Mouse (Mus musculus) testis, postnatal 14 days (tissue): Measurements from ENCODE around the gene Ankrd44.

Source experiments
- DNase-seq: peaks from one replicate; pipeline ENCODE4 v3.0.0; 2021; ENCODE audit warnings: low spot score

Ankrd44 gene

DNA sequence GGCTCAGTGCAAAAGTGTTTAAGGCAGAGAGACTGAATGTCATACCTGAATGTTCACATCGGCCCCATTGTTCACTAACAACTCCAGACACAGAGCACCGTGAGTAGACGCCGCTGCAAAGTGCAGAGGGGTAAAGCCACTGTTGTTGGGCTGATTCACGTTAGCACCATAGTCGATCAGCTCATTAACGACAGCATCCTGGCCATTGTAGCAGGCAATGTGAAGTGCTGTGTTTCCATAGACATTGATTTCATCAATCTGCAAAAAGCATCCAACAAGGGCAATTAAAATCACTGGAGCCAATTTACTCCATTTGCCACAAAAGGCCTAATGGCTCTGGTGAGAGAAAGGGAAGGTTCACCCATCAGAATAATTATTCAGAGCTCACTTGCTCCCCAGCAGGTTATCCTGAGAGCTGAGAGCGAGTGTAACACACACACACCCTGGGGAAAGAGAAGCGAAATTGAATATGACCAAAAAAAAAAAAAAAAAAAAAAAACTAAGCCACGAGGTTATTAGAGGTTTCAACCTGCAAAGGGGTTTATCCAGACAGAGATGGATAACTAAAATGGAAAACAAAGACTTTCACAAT lies 163.9 kb downstream of the Ankrd44 start:
- DNase-seq = no peak

DNA sequence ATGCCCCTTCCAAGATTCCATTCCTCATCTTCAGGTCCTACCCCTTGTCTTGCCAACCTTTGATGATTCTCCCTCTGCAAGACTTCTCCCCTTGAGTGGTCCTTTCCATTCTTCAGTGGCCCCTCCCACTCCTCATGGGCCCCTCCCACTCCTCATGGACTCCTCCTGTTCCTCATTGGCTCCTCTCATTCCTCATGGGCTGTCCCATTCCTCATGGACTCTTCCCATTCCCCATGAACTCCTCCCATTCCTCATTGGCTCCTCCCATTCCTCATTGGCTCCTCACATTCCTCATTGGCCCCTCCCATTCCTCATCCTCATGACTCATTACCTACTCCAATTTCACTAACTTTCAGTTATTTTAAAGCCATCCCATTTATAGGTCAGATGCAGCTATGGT lies 166.3 kb downstream of the Ankrd44 start:
- no peak for DNase-seq

DNA sequence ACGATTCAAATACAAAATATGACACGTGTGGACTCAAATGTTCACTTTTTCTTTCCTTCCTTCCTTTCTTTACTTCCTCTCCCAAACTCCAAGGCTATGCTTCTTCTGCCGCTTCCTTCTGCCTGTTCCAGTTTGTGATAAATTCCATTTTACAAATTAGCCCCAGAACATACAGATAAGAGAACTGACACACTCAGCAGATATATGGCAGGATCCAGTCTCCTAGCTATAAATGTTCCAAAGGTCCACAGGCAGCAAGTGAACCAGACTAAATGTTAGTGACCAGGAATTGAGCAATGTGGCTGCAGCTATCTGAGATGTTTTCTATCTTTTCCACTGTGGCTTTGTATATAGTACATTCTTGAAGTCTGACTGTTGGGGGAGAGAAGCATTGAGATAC lies 168.9 kb downstream of the Ankrd44 start:
- no peak for DNase-seq

DNA sequence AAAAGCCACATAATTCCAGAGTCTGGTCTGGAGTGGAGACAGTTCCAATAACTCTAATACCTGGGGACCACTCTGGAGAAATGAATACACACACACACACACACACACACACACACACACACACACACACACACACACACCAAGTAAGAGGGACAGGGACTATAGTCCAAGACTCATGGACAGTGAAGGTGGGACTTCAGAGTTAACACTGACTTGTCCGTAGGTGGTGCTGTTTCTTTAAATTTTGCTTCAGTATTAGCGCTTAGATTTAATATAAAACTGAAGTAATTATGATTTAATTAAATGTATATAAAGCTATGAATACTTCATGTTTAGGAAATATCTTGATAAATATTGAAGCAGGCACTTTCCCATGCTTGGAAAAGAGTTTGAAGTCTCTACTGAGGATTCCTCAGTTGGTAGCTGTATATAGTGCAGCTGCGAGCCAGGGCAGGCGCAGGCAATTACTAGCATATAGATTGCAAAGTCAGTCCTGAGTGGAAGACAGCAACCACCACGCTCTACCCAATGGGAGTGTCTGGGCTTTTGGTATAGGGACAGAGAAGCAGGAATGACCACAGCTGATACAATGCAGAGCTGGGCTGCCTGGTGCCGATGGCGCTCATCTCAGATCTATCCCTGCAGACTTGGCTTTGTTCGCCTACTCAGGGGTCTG lies 170.4 kb downstream of the Ankrd44 start:
- DNase-seq = no peak

DNA sequence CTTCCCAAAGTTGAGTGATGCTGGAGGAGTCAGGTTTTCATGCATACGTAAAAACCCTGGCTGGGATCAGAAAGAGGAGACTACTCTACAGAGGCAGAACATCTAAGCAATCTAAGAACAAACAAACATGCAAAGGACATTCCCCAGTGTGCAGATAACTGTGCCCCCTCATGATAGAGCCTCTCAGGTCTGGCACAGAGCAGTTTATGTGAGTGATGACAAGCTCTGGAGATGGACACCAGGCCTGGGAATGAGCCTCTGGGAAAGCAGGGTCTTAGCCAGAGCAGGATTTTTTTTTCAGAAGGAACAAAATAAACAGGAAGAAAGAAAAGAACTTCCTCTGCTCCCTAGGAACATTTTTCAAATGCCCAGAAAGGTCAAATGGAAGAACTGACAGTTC lies 176.2 kb downstream of the Ankrd44 start:
- no peak for DNase-seq

DNA sequence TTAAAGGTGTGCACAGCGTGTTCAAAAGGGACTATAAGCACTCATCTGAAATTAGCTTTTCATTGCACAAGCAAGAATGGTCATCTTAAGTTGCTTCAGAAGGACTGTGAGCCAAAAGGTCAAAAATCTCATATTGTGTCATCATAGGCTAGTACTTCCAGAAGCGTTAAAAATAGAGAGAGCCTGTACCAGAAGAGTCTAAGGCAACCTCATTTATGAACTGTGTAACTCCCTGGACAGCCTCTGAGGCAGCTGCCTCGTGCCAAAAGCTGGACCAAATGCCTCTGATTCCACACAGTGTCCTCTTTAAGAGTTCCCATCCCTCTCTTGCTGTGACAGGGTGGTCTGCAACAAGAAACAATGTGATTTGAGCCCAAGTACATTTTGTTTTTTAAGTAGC lies 176.7 kb downstream of the Ankrd44 start:
- DNase-seq = no peak

DNA sequence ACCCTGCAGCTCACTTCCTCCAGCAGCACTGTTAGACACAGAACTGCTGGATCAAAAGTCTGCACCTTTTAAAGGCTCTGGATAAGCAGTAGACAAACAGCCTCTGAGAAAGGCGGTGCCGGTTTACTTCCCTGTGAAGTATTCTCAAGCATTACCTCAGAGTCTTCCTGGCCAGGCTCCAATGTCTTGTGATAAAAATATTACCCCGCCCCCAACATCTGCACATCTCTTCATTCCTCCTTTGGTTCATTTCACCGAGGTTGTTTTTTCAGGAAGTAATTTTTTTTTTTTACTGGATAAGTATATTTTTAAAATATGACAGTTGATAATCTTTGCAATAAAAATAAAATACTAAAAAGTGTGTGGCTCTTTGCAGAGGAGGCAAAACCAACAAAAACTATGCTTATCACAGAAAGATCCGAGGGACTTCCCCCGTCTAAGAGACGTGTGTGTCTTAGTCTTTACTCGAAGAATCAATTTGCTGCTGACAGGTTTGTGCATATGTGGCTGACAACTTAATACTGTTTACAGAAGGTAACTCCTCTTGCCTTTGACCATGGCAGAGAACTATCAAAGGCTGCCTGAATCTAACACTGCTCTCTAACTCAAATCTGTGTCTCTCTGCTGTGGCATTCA lies 178.3 kb downstream of the Ankrd44 start:
- DNase-seq = no peak

DNA sequence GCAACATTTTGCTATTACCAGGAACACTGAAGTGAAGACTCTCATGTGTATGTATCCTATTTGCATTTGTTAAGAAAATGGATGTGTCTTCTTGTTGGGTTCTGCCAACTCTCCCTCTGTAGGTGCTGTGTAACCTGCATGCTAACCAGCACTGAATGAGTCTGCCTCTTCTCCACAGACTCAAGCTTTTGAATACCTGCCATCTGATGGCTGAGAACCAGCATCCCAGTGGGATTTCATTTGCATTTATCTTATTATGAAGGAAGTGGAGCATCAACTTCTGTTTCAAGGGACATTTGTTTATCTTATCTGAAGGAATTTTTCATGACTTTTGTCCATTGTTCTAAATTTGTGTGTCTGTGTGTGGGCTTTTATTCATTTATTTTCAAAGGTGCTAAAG lies 180.5 kb downstream of the Ankrd44 start:
- DNase-seq = no peak

DNA sequence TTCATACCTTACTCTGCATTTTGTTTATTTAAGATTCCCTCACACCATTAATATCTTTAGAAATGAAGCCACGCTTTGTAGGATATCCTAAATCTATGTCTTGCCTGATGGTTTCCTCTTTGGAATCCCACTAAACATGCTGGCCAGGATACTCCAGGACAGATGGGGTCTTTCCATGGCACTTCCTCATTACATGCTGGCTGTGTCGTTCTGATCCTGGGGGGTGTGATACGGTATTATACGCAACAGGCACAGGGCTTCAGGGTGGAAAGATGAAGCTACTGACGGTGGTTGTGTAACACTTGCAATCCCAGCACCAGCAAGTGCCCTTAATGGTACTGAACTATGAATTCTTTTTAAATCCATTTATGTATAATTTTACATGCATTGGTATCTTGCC lies 182.0 kb downstream of the Ankrd44 start:
- no peak for DNase-seq

DNA sequence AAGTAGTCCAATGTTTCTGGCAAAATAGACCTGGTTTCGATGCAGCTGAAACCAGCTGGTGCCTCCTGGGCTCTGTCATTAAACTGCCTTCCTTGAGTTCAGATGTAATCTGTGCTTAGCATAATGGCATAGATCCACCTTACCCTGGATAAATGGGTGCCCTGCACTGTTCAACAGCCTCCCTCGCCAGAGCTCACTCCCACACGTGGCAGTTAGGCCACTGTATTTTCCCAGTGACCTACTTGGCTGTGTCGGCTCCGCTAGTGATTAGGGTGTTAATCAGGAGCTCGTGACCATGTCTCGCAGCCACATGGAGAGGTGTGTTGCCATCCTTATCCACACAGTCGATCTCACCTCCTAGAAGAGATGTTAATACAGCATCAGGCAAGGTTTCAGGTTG lies 183.1 kb downstream of the Ankrd44 start:
- DNase-seq = no peak

DNA sequence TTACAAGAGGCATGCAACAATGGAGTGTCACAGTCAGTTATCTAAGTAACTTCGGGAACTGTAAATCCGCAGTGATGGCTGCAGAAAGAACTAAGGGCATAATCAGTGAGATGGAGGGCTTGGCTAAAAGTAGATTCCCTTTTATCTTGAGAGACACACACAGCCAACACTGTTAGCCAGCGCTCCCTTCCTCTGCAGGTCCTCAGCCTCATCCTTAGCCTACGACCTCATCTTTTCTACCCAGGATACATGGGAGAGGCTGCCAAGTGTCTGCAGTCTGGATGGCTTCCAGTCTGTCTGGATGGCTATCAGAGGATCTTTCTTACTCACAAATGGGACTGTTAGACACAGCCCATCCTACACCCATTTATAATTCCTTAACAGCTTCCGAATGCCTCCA lies 185.3 kb downstream of the Ankrd44 start:
- DNase-seq = no peak

DNA sequence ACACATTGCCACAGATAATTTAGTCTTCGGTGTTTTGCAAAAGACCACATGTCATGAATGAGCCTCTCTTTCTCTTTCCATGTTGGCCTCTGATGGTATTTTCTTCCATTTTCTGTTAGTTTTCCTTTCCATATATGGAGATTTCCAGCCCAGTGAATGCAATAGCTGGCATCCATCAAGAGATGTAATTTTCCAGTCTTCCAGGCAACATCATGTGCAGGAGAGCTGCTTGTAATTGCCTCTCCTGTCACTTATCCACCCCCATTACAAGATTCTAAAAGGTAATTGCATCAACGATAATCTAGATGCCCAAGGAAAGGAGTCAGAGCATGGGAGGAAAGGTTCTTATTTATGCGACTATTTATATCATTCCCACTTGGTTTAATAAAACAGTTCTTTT lies 188.7 kb downstream of the Ankrd44 start:
- no peak for DNase-seq

DNA sequence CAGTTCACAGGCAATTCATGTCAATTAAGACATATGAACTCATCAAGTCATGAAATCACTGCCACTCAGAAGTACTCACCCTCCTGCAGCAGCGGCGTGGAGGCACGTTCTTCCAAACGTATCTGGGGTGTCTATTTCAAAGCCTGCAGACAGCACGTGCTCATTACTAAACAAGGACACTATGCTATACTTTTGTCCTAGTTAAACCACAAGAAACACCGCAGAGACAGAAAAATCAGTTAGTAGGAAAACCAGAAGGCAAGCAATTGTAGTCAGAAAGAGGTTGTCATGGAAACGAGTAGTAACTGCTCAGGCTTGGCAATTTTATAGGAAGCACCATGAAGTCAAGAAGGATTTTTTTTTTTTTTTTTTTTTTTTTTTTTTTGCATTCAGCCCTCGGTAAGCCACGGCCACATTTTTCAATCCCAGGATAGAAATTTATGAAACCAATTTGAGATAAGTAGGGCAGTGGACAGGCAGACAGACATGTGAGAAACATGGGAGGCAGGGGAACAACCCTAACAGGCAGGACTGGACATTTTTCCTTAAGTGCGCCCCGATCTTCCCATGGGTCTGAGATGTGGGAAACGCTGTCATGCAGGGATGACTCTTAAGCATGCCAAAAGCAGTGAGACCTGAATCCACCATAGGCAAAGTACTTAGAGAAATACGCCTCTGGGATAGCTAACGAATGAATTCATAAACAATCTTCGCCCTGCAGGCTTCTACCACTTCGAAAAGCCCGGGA lies 191.1 kb downstream of the Ankrd44 start:
- DNase-seq = no peak

DNA sequence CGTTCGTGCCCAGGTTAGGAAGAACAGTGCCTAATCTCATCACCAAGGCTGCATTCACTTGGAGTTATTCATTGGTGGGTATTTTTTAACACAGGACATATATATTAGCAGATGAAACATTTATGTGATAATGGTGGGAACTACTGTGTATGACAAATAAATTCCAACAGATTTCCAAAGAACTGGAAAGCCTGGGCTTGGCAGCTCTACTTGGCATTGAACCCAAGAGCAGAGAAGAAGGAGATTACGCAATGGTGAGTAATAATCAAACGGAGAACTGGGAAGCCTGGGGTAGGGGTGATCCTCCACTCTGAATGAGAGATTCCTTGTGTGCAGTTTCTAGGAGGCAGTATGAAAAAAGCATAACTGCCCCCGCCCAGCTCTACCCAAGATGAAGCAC lies 196.9 kb downstream of the Ankrd44 start:
- no peak for DNase-seq

DNA sequence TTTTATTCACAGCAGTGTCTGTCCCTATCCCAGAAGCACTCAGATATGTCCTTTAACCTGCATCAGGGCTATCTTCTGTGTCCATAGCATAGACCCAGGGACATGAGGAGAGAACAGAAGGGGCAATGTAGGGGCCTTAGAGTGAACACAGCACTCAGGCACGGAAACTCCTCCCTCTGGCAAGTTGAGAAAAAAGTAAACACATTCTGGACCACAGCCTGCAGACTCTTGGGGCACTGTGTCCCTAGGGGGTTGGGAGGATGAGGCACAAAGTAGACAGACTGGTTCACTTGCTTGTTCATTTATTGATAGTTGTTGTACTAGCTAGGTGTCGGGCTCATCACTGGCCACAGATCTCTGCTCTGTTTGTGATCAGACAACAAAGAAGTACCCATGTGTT lies 199.6 kb downstream of the Ankrd44 start:
- DNase-seq = no peak

DNA sequence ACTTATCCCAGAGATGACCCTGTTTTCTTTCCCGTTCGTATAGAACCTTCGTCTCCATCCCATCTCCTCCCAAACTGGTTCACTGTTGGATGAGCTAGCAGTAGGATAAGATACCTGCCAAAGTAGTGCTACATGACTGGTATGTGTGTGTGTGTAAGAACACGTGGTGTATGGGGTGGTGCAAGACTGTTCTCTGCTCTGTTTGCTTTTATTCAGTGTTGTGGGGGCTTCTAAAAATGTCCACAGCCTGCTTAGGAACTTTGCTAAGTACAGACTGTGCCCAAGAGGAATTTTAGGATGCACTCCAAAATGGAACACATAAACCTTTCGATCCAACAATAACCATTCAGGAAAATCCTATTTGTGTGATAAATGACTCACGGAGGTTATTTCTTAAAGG lies 209.3 kb downstream of the Ankrd44 start:
- DNase-seq = peak; percentile 6

DNA sequence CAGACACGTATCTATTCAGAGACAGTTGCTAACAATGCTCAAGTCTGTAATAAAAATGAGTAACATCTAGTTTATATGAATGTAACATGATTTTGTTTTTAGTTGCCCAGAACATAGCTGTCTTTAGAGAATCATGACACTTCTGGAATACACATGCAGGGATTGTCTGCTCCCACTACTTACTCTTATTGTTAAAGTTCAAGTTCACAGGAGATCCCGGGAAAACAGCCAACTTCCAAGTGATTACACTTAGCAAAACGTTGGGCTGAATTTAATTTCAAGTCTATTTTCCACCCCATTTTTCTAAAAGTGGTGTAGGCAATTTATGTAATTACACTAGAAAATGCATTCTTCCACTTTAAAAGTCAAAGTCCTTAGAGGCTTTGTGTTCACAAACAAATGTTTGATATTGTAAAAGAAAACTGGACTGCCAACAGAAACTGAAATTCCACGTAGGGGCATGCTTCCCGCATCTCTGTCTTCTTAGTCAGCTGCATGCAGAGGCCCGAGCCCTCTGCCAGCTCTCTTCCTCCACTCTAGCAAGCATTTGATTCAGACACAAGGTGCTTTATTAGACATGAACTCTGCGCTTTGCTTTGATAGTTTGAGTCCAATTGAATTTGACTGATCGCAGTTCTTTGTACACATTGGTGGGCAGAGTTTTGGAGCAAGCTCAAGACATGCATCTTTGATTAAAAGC lies 211.0 kb downstream of the Ankrd44 start:
- no peak for DNase-seq

DNA sequence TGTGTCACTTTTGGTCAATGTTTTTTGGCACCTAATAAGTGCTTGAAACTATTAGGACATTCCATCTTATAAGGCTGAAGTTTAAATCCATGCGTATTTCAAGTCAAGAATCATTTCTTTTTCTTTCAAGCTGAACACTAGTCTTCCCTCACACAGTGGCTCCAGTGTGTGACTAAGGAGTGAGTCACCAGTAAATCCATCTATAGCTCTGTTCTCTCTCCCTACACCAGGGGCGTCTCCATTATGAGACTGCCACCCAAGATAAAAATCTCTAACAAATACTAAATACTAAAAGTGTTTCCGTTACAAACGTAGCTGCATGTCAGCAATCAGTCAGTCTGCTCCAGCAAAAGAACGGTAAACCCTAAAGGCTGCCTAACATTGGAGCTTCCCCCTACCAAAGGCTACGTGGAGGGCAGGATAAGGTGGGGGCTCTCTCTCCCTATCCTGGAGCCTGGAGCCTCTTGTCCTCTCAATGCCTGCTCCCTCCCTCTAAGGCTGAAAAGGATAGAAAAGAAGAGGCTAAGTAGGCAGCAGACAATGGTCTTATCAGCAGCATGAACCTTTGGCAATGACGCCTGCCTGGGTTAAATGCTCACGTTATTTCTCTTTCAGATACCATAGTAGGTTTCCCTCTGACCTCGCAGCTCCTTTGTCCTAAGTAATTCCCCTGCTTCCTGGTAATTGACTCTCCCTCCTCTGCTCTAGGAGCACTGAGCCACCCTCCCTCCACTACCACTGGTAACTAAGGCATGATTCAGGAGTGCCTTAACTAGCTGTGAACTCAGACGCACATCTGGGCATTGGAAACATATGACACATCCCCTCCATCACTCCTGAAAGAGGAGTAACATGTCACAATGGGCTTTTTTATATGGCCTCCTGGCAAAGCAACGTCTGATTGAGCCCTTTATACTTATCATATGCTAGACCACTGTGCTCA lies 212.7 kb downstream of the Ankrd44 start:
- DNase-seq = no peak

DNA sequence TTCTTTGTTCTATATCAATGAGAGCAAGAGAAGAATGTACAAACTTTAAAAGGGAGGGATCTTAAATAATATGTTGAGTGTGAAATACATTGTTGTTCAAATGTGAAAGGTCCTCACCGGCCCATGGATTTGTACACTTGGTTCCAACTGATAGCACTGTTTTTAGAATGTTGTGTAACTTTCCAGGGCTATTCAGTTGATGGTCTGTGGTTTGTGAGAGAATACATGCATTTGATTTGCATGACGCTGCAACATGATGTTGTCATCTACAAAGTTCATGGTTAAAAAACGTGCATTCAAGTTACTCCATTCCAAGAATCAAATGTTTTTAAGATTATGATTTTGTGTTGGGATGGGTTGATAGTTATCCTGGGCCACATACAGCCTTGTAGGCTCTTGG lies 214.6 kb downstream of the Ankrd44 start:
- no peak for DNase-seq

DNA sequence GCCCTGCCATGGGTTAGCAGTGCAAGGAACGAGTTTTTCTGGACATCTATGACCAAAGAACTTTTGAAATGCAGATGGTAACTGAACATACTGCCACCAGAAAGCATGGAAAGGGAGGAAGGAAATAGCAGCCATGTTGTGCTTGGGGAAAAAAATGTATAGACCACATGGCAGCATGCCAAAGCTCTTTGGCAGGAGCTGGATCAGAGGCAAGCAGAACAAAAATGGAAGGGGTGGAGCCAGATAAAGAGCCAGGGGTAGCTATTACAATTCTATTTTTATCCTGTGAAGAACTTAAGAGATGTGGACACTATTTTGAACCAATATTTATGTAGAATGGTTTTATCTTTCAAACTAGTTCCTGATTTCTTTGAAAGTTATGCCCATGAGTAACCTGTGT lies 215.6 kb downstream of the Ankrd44 start:
- DNase-seq = no peak

DNA sequence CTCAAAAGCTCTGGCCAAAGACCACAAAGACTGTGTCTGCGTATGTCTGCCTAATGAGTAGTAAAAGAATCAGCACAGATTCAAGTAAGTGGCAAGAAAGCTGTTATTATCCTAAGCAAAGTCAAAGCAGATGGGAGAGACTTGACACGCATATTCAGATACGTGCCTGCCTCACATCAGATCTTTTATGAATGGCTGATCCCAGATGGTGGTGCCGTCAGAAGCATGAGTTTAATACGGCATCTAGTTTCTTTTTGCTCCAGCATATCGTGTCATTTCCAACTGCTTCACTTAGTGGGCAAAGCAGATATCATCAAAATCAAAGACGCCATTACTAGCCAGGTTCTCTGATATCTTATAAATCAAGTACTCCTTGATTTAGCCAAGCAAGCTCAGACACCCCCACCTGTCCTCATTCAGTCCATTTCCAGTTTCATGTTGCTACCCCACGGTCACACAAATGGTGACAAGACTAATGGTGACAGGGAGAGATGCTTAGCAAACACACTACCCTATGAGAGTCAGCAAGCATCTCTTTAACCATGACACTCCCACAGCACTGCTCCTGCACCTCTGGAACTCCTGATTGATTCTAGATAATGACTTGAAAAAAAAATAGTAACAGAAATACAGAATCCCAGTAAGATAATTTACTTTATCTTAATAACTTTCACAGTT lies 218.2 kb downstream of the Ankrd44 start:
- DNase-seq = no peak
